In the genomic region with DNA sequence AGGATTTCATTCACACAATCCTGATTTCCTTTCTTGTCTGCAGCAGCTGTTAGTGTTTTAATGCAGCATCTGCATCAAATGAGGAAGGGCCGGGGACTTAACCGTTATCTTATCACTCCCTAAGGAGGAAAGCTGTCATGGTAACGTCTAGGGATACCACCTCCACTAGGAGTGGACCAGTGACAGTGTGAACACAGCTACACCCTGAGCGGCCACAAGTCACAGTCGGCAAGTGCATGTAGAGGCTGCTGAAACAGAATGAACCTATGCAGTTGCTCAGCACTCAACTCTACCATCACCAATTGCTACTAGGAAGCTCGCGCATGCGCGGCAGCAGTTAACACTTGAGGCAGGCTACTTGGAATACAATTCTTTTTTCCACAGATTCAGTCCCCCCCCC, we compare ENCODE assay signal across 18 mouse cellular contexts.
"Had no signal": no experiment of that assay in that cellular context is flagged by ENCODE, and none has a peak within 500 bp of the region (broad histone marks: within the 10 kb centered on the region; RNA-seq: fewer than 3 reads in every experiment).

No protein-coding gene starts in this region.

- H3K9me3 ChIP-seq: limb, embryonic 12.5 days; liver, embryonic 13.5 days; lung, embryonic 15.5 days; megakaryocyte, embryonic 14.5 days; neural tube, embryonic 12.5 days; stomach, embryonic 15.5 days had no signal

- H3K36me3 ChIP-seq: limb, embryonic 12.5 days; liver, embryonic 13.5 days; lung, embryonic 15.5 days; neural tube, embryonic 12.5 days; stomach, embryonic 15.5 days had no signal

- H3K27me3 ChIP-seq: liver, embryonic 13.5 days; lung, embryonic 15.5 days; megakaryocyte, embryonic 14.5 days; neural tube, embryonic 12.5 days; stomach, embryonic 15.5 days had no signal

- H3K4me3 ChIP-seq: limb, embryonic 12.5 days; liver, embryonic 13.5 days; lung, embryonic 15.5 days; megakaryocyte, embryonic 14.5 days; neural tube, embryonic 12.5 days; stomach, embryonic 15.5 days had no signal

- H3K27ac ChIP-seq: kidney, postnatal 0 days; limb, embryonic 12.5 days; liver, embryonic 13.5 days; lung, embryonic 15.5 days; macrophage; neural tube, embryonic 12.5 days; stomach, embryonic 15.5 days had no signal

- H3K4me2 ChIP-seq: limb, embryonic 12.5 days; liver, embryonic 13.5 days; lung, embryonic 15.5 days; neural tube, embryonic 12.5 days; stomach, embryonic 15.5 days had no signal

- H3K4me1 ChIP-seq: limb, embryonic 12.5 days; liver, embryonic 13.5 days; lung, embryonic 15.5 days; megakaryocyte, embryonic 14.5 days; neural tube, embryonic 12.5 days had no signal

- ATAC-seq: liver, postnatal 0 days had no signal

- H3K9ac ChIP-seq: limb, embryonic 12.5 days; liver, embryonic 13.5 days; liver, postnatal 0 days; lung, embryonic 15.5 days; neural tube, embryonic 12.5 days; stomach, embryonic 15.5 days had no signal

- DNase-seq: kidney, adult 11 months; kidney, adult 9 months; kidney, postnatal 36 days; layer of hippocampus, adult 9-11 months; layer of hippocampus, postnatal 36 days; liver; liver, embryonic 13.5 days; liver, postnatal 0 days; lung, postnatal 14 days; right cerebral cortex, postnatal 14 days; thymus, postnatal 36 days had no signal
